Mouse (Mus musculus) lung, embryonic 14.5 days (tissue): Measurements from ENCODE around the gene Rdh7. TPM values are rescaled to one million over a fixed set of nuclear protein-coding genes. Genes with fewer than 3 reads are reported as not detected.
"Not testable (repeated sequence)": the region's sequence is repeated elsewhere in the genome, so short reads cannot be mapped to it uniquely, and the experiment has no call there.

Experiments used
- ATAC-seq: fragments of 200-750 bp; cut with Nextera tagmentation; 2 replicates; pipeline ENCODE4 v1.8.0; 2017; ENCODE audit warnings: mild to moderate bottlenecking, moderate TSS enrichment, moderate library complexity; ENCODE audit not compliant: insufficient read depth
- DNase-seq: peaks from one replicate; pipeline ENCODE4 v3.0.0-alpha.2; 2015
- H3K27ac ChIP-seq: fragments of 300-500 bp; sonication (generic); 2 replicates; pipeline ENCODE4 v1.5.1; 2014; ENCODE audit warnings: low read depth, mild to moderate bottlenecking, moderate library complexity
- H3K27me3 ChIP-seq: fragments of 300-500 bp; sonication (generic); 2 replicates; pipeline ENCODE4 v1.6.1; 2014; ENCODE audit warnings: low read length, control low read depth; ENCODE audit not compliant: insufficient read depth
- H3K36me3 ChIP-seq: fragments of 300-500 bp; sonication (generic); 2 replicates; pipeline ENCODE4 v1.6.1; 2014; ENCODE audit warnings: control low read depth; ENCODE audit not compliant: insufficient read depth
- H3K4me1 ChIP-seq: fragments of 300-500 bp; sonication (generic); 2 replicates; pipeline ENCODE4 v1.6.1; 2014; ENCODE audit warnings: antibody characterized with exemption, control low read depth; ENCODE audit not compliant: insufficient read depth
- H3K4me2 ChIP-seq: fragments of 300-500 bp; sonication (generic); 2 replicates; pipeline ENCODE4 v1.6.1; 2014; ENCODE audit warnings: mild to moderate bottlenecking
- H3K4me3 ChIP-seq: fragments of 300-500 bp; sonication (generic); 2 replicates; pipeline ENCODE4 v1.5.1; 2014; ENCODE audit warnings: low read depth, low read length
- H3K9ac ChIP-seq: fragments of 300-500 bp; sonication (generic); 2 replicates; pipeline ENCODE4 v1.6.1; 2014
- H3K9me3 ChIP-seq: fragments of 300-500 bp; sonication (generic); 2 replicates; pipeline ENCODE4 v1.6.1; 2016; ENCODE audit warnings: low read depth, low read length, control low read depth
- CTCF ChIP-seq: IDR thresholded peaks from 2 replicates; pipeline ENCODE4 v1.5.1; 2016; ENCODE audit warnings: antibody characterized with exemption, low read depth
- WGBS: fragments of 180-500 bp; shearing (Covaris S2); extraction: QIAGEN DNeasy Blood & Tissue Kit; methylation state at CpG from one replicate; pipeline ENCODE4 v1.1.7; 2014; 5-methylcytosine and 5-hydroxymethylcytosine counted together
- polyA plus RNA-seq: library from polyadenylated mRNA; unstranded; fragments of >200 nt; fragmentation: Nextera tagmentation; extraction: Ambion mirVana; gene quantifications from 2 replicates; pipeline ENCODE4 v1.2.1, GENCODE M21; 2014

The Rdh7 gene
- polyA plus RNA-seq, 1 experiment from 2014 or later = not detected

DNA sequence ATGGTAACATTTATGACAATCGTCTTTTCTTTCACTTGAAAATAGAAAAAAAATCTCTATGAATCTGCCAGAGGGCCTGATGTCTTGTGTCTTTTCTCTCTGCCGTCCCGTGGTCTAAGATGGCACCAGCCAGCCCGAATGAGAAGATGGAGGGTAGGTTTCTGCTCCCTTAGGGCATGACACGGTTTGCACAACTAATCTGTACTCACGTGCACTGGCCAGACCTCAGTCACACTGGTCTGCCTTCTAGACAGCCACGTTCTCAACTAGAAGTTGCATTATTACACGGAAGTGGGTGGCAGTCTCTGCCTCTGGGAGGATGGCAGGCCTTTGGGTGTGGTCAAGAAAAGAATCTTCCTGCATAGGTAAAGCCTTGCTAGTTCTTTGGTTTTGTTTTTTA, 34.4 kb upstream of the Rdh7 start:
- no peaks in the 10 kb centered on the region for H3K27me3 ChIP-seq
- no peak overlapping the region for H3K9ac ChIP-seq
- no peak overlapping the region for H3K4me3 ChIP-seq
- no peak overlapping the region for H3K27ac ChIP-seq
- H3K36me3 ChIP-seq = no peaks in the 10 kb centered on the region
- H3K4me1 ChIP-seq = no peaks in the 10 kb centered on the region
- DNase-seq (no peak), ATAC-seq (no peak)
- TF ChIP-seq CTCF = no peak
- WGBS = 81% methylated on average over 8 of the region's 8 CpGs
- no peak overlapping the region for H3K4me2 ChIP-seq
- H3K9me3 ChIP-seq = no peaks in the 10 kb centered on the region

GRCm38 (mm10) chr10:127922241-127922640, 33.6 kb upstream of the Rdh7 start:
- Histone ChIP-seq H3K27me3 (no peaks in the 10 kb centered on the region), H3K27ac (no peak overlapping the region), H3K4me1 (no peaks in the 10 kb centered on the region), H3K9ac (no peak overlapping the region), H3K4me2 (no peak overlapping the region), H3K36me3 (no peaks in the 10 kb centered on the region), H3K4me3 (no peak overlapping the region), H3K9me3 (no peaks in the 10 kb centered on the region)
- TF ChIP-seq CTCF = no peak
- ATAC-seq = no peak
- WGBS = 60% methylated on average over 1 of the region's 1 CpGs
- no peak for DNase-seq

DNA sequence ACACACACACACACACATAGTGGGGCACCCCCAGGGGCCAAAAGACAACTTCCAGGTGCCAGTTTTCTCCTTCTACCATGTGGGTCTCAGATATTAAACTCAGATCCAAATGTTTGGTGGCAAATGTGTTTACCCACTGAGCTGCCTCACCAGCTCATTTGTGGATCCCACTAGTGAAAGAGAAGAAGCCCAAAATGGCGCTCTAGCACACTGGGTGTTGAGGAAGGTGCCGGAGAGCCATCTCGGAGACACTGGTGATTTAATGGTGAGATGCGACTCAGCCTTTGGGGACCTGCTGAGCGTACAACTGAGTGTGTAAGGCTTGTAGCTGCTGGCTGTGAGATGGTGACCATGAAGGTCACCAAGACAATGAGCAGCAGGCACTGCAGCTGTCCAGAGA, 29.0 kb upstream of the Rdh7 start:
- Histone ChIP-seq H3K27ac (no peak overlapping the region), H3K9me3 (no peaks in the 10 kb centered on the region), H3K4me3 (no peak overlapping the region), H3K4me1 (no peaks in the 10 kb centered on the region), H3K27me3 (no peaks in the 10 kb centered on the region), H3K36me3 (no peaks in the 10 kb centered on the region), H3K9ac (no peak overlapping the region), H3K4me2 (no peak overlapping the region)
- no peak for TF ChIP-seq CTCF
- 92% methylated on average over 5 of the region's 5 CpGs for whole genome bisulfite sequencing
- ATAC-seq (no peak), DNase-seq (no peak)

DNA sequence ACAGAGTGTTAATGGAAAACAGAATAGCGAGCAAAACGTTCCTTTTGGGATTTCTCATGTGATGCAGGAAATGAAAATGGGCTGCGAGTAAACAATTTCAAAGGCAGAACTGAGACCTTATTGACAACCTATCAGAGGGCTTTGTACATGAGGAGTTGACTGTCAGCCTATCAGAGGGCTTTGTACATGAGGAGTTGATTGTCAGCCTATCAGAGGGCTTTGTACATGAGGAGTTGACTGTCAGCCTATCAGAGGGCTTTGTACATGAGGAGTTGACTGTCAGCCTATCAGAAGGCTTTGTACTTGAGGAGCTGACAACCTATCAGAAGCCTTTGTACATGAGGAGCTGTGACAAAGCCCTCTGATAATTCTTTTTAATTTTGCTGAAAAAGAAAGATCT, 28.6 kb upstream of the Rdh7 start:
- H3K9ac ChIP-seq, H3K27me3 ChIP-seq, H3K4me1 ChIP-seq, ATAC-seq, H3K4me2 ChIP-seq, H3K27ac ChIP-seq, H3K36me3 ChIP-seq, DNase-seq, H3K9me3 ChIP-seq, H3K4me3 ChIP-seq: not testable (repeated sequence)
- 81% methylated on average over 3 of the region's 3 CpGs for WGBS

GRCm38 (mm10) chr10:127915578-127915977, 27.0 kb upstream of the Rdh7 start:
- Histone ChIP-seq H3K27ac (no peak overlapping the region), H3K4me2 (no peak overlapping the region), H3K9me3 (no peaks in the 10 kb centered on the region), H3K4me1 (no peaks in the 10 kb centered on the region), H3K27me3 (no peaks in the 10 kb centered on the region), H3K4me3 (no peak overlapping the region), H3K9ac (no peak overlapping the region), H3K36me3 (no peaks in the 10 kb centered on the region)
- no peak for TF ChIP-seq CTCF
- WGBS = 78% methylated on average over 1 of the region's 1 CpGs
- ATAC-seq = no peak
- no peak for DNase-seq

- H3K4me3 ChIP-seq = no peak overlapping the region
- H3K4me2 ChIP-seq = no peak overlapping the region
- ATAC-seq (no peak), DNase-seq (no peak)
- H3K9ac ChIP-seq = no peak overlapping the region
- H3K36me3 ChIP-seq = no peaks in the 10 kb centered on the region
- peaks cover 4% of the 10 kb centered on the region; the same call in 1 of the 2 replicates for H3K4me1 ChIP-seq
- no peaks in the 10 kb centered on the region for H3K9me3 ChIP-seq
- H3K27ac ChIP-seq = no peak overlapping the region
- H3K27me3 ChIP-seq = no peaks in the 10 kb centered on the region
- no peak for TF ChIP-seq CTCF
Observed at GRCm38 (mm10) chr10:127907386-127907951, 18.9 kb upstream of the Rdh7 start.

- 67% methylated on average over 2 of the region's 2 CpGs for WGBS
- no peak for ATAC-seq
- peaks cover 4% of the 10 kb centered on the region; the same call in 1 of the 2 replicates for H3K4me1 ChIP-seq
- H3K4me3 ChIP-seq = no peak overlapping the region
- H3K27ac ChIP-seq = no peak overlapping the region
- TF ChIP-seq CTCF = no peak
- H3K27me3 ChIP-seq = no peaks in the 10 kb centered on the region
- no peak for DNase-seq
- H3K9ac ChIP-seq = no peak overlapping the region
- H3K4me2 ChIP-seq = no peak overlapping the region
- H3K36me3 ChIP-seq = no peaks in the 10 kb centered on the region
- no peaks in the 10 kb centered on the region for H3K9me3 ChIP-seq
Observed at GRCm38 (mm10) chr10:127906138-127906537, 17.5 kb upstream of the Rdh7 start.
